Mouse (Mus musculus) kidney, adult 8-10 months (tissue): ENCODE results near the gene Ssbp1.

ENCODE experiments used
- DNase-seq, 2 experiments: peaks; one replicate each; pipeline ENCODE4 v3.0.0; 2022

Ssbp1 gene

DNA sequence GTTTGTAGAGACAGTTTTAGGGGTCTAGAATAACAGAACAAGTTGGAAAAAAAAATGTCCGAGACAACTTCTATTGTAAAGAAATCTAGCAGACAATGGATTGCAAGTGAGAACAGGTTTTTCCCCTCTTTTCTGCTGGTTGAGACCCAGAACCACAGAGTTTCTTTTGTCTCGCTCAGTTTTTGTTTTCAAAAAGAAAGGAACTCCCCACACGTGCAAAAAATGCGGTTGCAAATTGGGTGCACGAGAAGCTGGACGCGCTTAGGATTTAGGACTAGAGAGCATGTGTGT is 513 bp downstream of the Ssbp1 start:
- no peak for DNase-seq

- no peak for DNase-seq
Observed at GRCm38 (mm10) chr6:40476132-40476531, 5.0 kb downstream of the Ssbp1 start.

- no peak for DNase-seq
Observed at GRCm38 (mm10) chr6:40479705-40480104, 8.6 kb downstream of the Ssbp1 start.

- DNase-seq: no peak
Observed at GRCm38 (mm10) chr6:40482318-40482717, 11.2 kb downstream of the Ssbp1 start.

GRCm38 (mm10) chr6:40490933-40491332 is 19.8 kb downstream of the Ssbp1 start, which contains the start of gene Tas2r137:
TSS of gene Tas2r137 (plus strand) at chr6:40491233.
- DNase-seq: no peak

GRCm38 (mm10) chr6:40493229-40493628 is 22.1 kb downstream of the Ssbp1 start, which contains the start of gene Tas2r108:
TSS of gene Tas2r108 (plus strand) at chr6:40493529.
- no peak for DNase-seq

- DNase-seq: no peak
Observed at GRCm38 (mm10) chr6:40519408-40519807, 48.3 kb downstream of the Ssbp1 start, which contains the start of gene Prss37. TSS of gene Prss37 (minus strand) at chr6:40519508.
